Mouse (Mus musculus): ENCODE results near the gene Tet2.

GRCm38 (mm10) chr3:133535644-133536043 lies 9.3 kb downstream of the Tet2 start:
- TF ChIP-seq CTCF (IDR thresholded peaks at IDR 0.05) (no peak), EP300 (IDR thresholded peaks at IDR 0.05) (no peak)

All from lung, postnatal 0 days (tissue).